Mouse (Mus musculus): Measurements from ENCODE around the gene Fgf8.

The Fgf8 gene

DNA sequence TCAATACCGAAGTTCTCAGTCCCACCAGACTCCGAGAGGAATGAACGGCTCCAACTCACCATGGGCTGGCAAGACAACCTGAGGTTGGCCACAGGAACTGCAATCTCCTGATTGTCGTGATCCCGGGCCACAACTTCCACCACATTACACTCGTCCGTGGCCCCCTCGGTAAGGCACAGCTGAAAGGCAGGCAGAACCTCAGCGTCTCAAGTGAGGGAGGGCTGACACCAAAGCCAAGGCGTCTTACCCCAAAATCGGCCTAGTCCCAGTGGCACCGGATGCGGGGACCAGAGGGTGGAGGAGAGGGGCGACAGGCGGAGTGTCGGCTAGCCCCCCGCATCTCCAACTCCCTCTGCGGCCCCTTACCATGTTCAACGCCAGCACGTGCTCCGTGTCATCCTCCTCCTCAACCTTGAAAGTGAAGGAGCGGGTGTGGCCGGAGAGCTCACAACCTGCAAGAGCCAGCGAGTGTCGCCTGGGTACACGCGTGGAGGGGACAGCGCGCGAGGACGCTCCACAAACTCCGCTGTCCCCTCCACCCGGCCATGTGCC, 6.1 kb upstream of the Fgf8 start:
- DNase-seq (ENCODE audit: low read depth in 1 of 2, low spot score in 2 of 2) = no peak

DNA sequence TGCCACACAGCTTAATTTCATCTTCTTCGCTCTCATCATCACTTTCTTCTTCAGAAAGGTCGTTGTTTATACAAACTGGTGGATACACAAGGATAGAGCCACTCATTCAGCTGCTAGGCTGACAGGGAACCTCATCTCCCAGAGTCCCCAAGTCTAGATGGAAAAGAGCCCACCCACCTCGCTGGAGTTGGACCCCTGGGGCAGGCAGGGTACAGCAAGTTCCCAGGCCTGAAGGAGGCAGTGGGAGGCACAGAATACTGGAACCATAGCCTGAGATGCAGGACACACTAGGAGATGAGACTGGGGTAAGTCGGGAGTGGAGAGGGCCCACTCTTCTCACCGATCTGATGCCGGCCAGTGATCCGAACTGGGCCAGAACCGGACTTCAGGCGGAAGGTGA, 5.5 kb upstream of the Fgf8 start:
- DNase-seq (ENCODE audit: low read depth in 1 of 2, low spot score in 2 of 2) = no peak

GRCm38 (mm10) chr19:45747028-45747867, 4.5 kb upstream of the Fgf8 start:
- DNase-seq (ENCODE audit: low read depth in 1 of 2, low spot score in 2 of 2) = peak; percentile 59 to 82

- peak; percentile 17 to 54 for DNase-seq (ENCODE audit: low read depth in 1 of 2, low spot score in 2 of 2)
Measured at GRCm38 (mm10) chr19:45746153-45747020, 3.7 kb upstream of the Fgf8 start.

GRCm38 (mm10) chr19:45745344-45746152, 2.8 kb upstream of the Fgf8 start:
- DNase-seq (ENCODE audit: low read depth in 1 of 2, low spot score in 2 of 2) = no peak

DNA sequence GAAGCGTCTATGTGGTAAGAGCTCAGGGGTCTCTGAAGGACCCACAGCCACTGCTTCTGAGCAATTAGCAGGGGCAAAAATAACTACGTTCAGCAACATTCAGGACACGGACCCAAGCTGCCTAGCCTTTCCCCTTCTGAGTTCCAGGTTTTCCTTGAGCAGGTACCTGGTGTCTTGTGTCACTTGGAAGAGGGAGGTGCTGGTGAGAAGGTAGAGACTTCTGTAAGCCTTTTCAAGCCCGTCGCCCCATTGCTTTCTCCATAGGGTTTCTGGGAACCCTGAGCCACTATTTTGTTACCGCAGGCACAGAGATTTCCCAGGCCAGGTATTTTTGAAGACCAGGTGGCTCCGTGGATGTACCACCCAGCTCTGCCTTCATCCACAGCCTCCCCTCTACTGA, 904 bp upstream of the Fgf8 start:
- no peak for DNase-seq (ENCODE audit: low read depth in 1 of 2, low spot score in 2 of 2)

DNA sequence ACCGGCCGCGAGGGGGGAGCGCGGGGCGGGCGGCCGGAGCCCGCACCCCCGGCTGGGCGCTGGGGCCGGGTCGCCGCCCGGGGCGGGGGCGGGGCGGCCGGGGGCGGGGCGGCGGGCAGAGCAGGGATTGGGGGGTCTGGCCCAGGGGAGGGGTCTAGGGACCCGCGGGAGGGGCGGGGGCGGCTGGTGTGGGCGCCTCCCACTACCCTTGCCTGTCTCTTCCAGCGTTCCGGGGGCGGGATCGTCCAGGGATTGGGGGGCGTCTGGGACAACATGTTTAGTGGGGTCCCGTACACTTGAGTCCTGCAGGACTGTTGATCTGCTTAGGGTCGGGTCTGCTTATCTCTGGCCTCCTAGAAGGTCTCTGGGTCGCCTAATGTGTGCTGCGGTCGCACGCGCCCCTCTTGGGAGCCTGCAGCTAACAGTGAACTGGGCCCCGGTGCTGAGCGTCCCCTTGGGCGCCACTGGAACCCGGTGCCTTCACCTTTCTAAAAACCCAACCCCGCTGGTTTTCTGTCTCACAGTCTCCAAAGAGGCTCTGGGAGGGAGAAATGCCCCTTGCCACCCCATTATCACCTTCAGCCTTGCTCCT, 365 bp upstream of the Fgf8 start:
- DNase-seq (ENCODE audit: low read depth in 1 of 2, low spot score in 2 of 2) = no peak

GRCm38 (mm10) chr19:45741431-45742217, 1.1 kb downstream of the Fgf8 start:
- no peak for DNase-seq (ENCODE audit: low read depth in 1 of 2, low spot score in 2 of 2)

DNA sequence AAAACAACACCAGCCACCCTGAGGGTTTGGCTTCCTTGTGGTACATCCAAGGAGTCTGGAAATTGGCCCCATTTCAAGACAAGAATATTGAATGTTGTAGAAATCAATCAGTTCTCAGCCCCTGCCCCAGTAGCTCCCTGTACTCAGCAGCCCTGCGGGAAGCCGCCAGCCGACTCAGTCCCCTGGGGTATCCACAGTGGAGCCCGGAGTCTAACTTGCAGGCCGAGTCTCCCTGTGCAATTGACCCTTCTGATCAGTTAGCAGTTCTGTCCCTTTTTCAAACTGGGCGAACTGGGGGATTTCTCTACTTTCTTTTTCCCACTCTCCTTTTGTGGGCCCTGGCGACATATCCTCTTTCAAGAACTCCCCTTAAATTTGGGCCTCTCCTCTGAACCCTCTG, 1.9 kb downstream of the Fgf8 start:
- DNase-seq (ENCODE audit: low read depth in 1 of 2, low spot score in 2 of 2) = no peak

DNA sequence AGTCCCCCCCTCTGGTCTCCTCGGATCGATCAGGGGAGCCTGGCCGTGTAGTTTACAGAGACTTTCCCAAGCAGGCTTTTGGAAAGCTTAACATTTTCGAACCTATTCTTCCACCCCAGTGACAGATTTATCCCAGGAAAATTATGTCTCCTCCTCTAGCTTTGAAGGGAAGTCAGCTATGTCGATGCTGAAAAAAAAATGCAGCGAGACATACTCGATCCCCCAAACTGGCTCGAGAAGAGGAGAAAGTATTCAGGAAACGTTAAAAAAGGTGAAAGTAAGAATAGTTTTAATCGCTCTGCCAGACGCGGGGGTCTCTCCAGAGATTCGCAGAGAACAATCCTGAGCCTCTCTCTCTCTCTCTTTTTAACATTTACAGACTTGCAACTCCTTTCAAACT, 2.5 kb downstream of the Fgf8 start:
- DNase-seq (ENCODE audit: low read depth in 1 of 2, low spot score in 2 of 2) = no peak

GRCm38 (mm10) chr19:45738521-45738920, 4.2 kb downstream of the Fgf8 start:
- DNase-seq (ENCODE audit: low read depth in 1 of 2, low spot score in 2 of 2) = no peak

GRCm38 (mm10) chr19:45737846-45738484, 4.8 kb downstream of the Fgf8 start:
- DNase-seq (ENCODE audit: low read depth in 1 of 2, low spot score in 2 of 2) = no peak

DNA sequence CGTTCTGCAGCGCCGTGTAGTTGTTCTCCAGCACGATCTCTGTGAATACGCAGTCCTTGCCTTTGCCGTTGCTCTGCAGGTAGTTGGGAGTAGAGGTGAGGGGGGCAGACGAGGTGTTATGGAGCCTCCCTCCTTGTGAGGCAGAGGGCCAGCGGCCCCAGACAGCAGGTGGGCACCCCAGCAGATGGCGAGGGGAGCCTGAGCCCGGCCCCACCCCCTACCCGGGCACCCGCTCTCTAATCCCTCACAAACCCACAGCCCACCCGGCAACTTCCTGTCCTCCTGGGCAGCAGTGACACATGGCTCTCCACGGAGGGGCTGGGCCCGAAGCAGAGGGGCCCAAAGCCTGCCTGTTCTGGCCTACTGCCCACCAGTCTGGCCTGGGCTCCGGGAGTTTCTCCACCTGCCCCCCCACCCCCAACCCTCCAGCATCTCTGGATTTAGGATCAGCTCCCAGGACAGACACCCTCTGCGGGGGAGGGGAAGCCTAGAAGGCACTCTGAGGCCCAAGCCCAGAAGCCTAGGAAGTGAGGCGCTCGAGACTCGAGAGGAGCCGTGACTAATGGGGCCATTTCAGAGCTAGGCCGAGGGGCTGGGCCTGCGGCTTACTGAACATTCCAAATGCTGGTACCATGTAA, 5.4 kb downstream of the Fgf8 start:
- DNase-seq (ENCODE audit: low read depth in 1 of 2, low spot score in 2 of 2) = no peak

GRCm38 (mm10) chr19:45736855-45737207, 5.9 kb downstream of the Fgf8 start:
- no peak for DNase-seq (ENCODE audit: low read depth in 1 of 2, low spot score in 2 of 2)

DNA sequence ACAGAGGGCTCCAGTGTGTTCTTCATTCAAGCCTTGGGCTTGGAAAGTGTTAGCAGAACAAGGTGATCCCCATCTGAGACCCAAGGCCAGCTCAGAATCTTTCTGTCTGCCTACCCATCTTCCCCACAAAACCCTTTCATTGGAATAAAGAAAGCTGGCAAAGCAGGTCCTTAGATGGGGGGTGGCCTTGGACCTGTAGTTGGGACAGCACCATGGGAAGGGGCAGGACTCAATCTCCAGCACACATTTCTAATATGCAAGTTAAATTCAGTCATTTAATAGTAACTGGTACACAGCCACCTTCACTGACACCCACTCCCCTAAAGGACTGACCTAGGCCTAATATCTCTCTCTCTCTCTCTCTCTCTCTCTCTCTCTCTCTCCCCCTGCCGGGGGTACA, 6.5 kb downstream of the Fgf8 start:
- DNase-seq (ENCODE audit: low read depth in 1 of 2, low spot score in 2 of 2) = no peak

GRCm38 (mm10) chr19:45734762-45735161, 8.0 kb downstream of the Fgf8 start:
- no peak for DNase-seq (ENCODE audit: low read depth in 1 of 2, low spot score in 2 of 2)

DNA sequence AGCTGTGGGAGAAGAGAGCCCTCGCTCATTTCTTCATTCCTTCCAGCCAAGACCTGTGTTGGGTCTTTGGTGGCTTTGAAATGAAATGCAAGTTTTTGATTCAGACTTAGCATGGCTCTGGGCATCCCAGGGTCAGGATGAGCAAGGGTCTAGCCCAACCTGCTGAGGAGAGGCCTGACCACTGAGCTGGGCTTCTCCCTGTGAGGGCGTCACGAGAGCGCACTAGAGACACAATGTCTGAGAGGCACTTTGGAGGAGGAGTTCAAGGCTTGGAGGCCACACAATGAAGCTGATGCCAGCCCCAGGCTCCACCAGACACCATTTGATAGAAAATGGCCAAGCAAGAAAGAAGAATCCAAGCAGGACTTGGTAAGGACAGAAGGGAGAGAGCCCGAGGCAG, 8.5 kb downstream of the Fgf8 start:
- no peak for DNase-seq (ENCODE audit: low read depth in 1 of 2, low spot score in 2 of 2)

- no peak for DNase-seq (ENCODE audit: low read depth in 1 of 2, low spot score in 2 of 2)
Measured at GRCm38 (mm10) chr19:45733564-45733963, 9.2 kb downstream of the Fgf8 start.

DNA sequence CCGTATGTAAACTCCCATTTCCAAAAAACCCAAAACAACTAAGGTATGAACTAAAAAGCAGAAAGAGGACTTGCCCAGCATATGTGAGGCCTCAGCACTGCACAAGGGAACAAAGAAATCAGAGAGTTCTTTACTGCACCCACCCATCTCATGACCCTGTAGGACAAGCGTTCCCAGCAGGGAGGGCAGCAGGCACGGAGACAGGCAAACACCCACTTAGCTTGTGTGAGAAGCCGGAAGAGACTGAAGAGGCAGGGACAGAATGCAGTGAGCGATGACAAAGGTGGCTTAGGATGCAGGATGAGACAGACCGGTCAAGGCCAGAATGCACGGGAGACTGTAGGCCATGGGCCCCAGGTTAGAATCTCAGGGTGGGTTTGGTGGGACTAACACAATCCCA, 11.1 kb downstream of the Fgf8 start:
- no peak for DNase-seq (ENCODE audit: low read depth in 1 of 2, low spot score in 2 of 2)

All from monocyte, adult 2 months (primary cell).